ENCODE assay signal across 8 mouse cellular contexts in genomic region chr16:76321527-76322165, GRCm38 (mm10). TPM values are rescaled to one million over a fixed set of nuclear protein-coding genes. Genes with fewer than 3 reads are reported as not detected.
DNase-seq lines count a peak whose midpoint lies in the region; ATAC-seq and TF ChIP-seq lines count a peak whose summit lies in the region.

No protein-coding gene starts in this region.

- peak overlapping the region; percentile 52 for H3K4me2 ChIP-seq in hindbrain, postnatal 0 days (ENCODE audit: low read depth, low read length)
- H3K4me2 ChIP-seq in midbrain, embryonic 12.5 days (replicated peaks): peak overlapping the region; percentile 34

- peak overlapping the region; percentile 2; the same call in 1 of the 2 replicates for H3K27ac ChIP-seq in MEL (ENCODE audit: control insufficient read depth, low read depth, low read length)
- peak overlapping the region; percentile 30; the same call in 1 of the 2 replicates for H3K27ac ChIP-seq in forebrain, embryonic 10.5 days
- H3K27ac ChIP-seq in hindbrain, postnatal 0 days: peak overlapping the region; percentile 74
- peak overlapping the region; percentile 68 for H3K27ac ChIP-seq in midbrain, embryonic 12.5 days (replicated peaks)

- peaks cover 35 to 42% of the 10 kb centered on the region in 2 experiments for H3K4me1 ChIP-seq in MEL (ENCODE audit: control insufficient read depth in 1 of 2, insufficient read depth in 2 of 2, low read length in 2 of 2)
- H3K4me1 ChIP-seq in forebrain, embryonic 10.5 days: peaks cover 70% of the 10 kb centered on the region
- peaks cover 19% of the 10 kb centered on the region for H3K4me1 ChIP-seq in hindbrain, postnatal 0 days (ENCODE audit: insufficient read depth, low read length)
- peaks cover 47% of the 10 kb centered on the region for H3K4me1 ChIP-seq in midbrain, embryonic 12.5 days

- H3K27me3 ChIP-seq in MEL (ENCODE audit: control insufficient read depth in 1 of 2, insufficient read depth in 2 of 2, low read length in 2 of 2): no peaks in the 10 kb centered on the region
- H3K27me3 ChIP-seq in forebrain, embryonic 10.5 days (ENCODE audit: poor library complexity, severe bottlenecking): peaks cover 6% of the 10 kb centered on the region; the same call in 1 of the 2 replicates
- no peaks in the 10 kb centered on the region for H3K27me3 ChIP-seq in hindbrain, postnatal 0 days (ENCODE audit: insufficient read depth, low read length)
- H3K27me3 ChIP-seq in midbrain, embryonic 12.5 days: peaks cover 6% of the 10 kb centered on the region

- no peak for TF ChIP-seq EP300 in MEL (IDR thresholded peaks at IDR 0.05; ENCODE audit: low read depth in 1 of 2, low read length in 2 of 2)

- TF ChIP-seq POLR2A in MEL (IDR thresholded peaks at IDR 0.05; ENCODE audit: control insufficient read depth in 1 of 2, insufficient read depth in 1 of 2, low read depth in 1 of 2, low read length in 2 of 2, poor library complexity in 1 of 2): no peak

- H3K4me3 ChIP-seq in MEL (ENCODE audit: control insufficient read depth in 1 of 2, insufficient read depth in 1 of 2, low read depth in 2 of 2, low read length in 2 of 2): no peak overlapping the region
- peak overlapping the region; percentile 27 for H3K4me3 ChIP-seq in forebrain, embryonic 10.5 days
- H3K4me3 ChIP-seq in hindbrain, postnatal 0 days (ENCODE audit: low read length): peak overlapping the region; percentile 18
- H3K4me3 ChIP-seq in midbrain, embryonic 12.5 days: peak overlapping the region; percentile 9; the same call in 1 of the 2 replicates

- ATAC-seq in hindbrain, postnatal 0 days: peak; percentile 44
- ATAC-seq in midbrain, embryonic 12.5 days (ENCODE audit: low FRiP score, low read depth): peak; percentile 78

- H3K36me3 ChIP-seq in MEL (ENCODE audit: control insufficient read depth in 1 of 2, insufficient read depth in 2 of 2, low read length in 2 of 2): peaks cover 2 to 66% of the 10 kb centered on the region in 2 experiments; a peak in 3 of 4 replicates
- peaks cover 13% of the 10 kb centered on the region for H3K36me3 ChIP-seq in forebrain, embryonic 10.5 days (replicated peaks)
- H3K36me3 ChIP-seq in hindbrain, postnatal 0 days (ENCODE audit: insufficient read depth, low read length): no peaks in the 10 kb centered on the region
- no peaks in the 10 kb centered on the region for H3K36me3 ChIP-seq in midbrain, embryonic 12.5 days

- H3K9ac ChIP-seq in MEL (ENCODE audit: control insufficient read depth, low read depth, low read length, poor library complexity, severe bottlenecking): no peak overlapping the region
- no peak overlapping the region; the same call in 1 of the 2 replicates for H3K9ac ChIP-seq in hindbrain, postnatal 0 days (replicated peaks; ENCODE audit: low read length)
- H3K9ac ChIP-seq in midbrain, embryonic 12.5 days (replicated peaks): no peak overlapping the region

- peaks cover 16% of the 10 kb centered on the region for H3K79me2 ChIP-seq in MEL (ENCODE audit: control insufficient read depth, insufficient read depth, low read length, poor library complexity)

- TF ChIP-seq RAD21 in MEL (IDR thresholded peaks at IDR 0.05; ENCODE audit: low read depth, low read length): no peak

- no peaks in the 10 kb centered on the region for H3K9me3 ChIP-seq in MEL (replicated peaks; ENCODE audit: insufficient read depth, low read length)
- no peaks in the 10 kb centered on the region for H3K9me3 ChIP-seq in forebrain, embryonic 10.5 days
- H3K9me3 ChIP-seq in hindbrain, postnatal 0 days (ENCODE audit: low read length): no peaks in the 10 kb centered on the region
- no peaks in the 10 kb centered on the region for H3K9me3 ChIP-seq in midbrain, embryonic 12.5 days

- 5% methylated on average over 11 of the region's 11 CpGs for WGBS in forebrain, embryonic 10.5 days
- 4% methylated on average over 11 of the region's 11 CpGs for WGBS in hindbrain, postnatal 0 days
- 2% methylated on average over 11 of the region's 11 CpGs for whole genome bisulfite sequencing in midbrain, embryonic 12.5 days

- DNase-seq in 416B (ENCODE audit: low read depth) (peak; percentile 61), MEL (ENCODE audit: low read depth, low spot score) (no peak)
- peak; percentile 42 for DNase-seq in forebrain, embryonic 10.5 days (ENCODE audit: extremely low spot score, low spot score)
- peak; percentile 58 for DNase-seq in hindbrain, postnatal 0 days (ENCODE audit: low spot score)
- no peak for DNase-seq in Muller cell, postnatal 12 days (ENCODE audit: inconsistent ontology term)
- no peak for DNase-seq in thymus, postnatal 0 days (ENCODE audit: low spot score)
- no peak for DNase-seq in gastrocnemius, adult 18-20 months (ENCODE audit: low spot score)

- no peak for TF ChIP-seq CTCF in MEL (IDR thresholded peaks at IDR 0.05 in 2 of 3, conservative IDR thresholded peaks at IDR 0.05 in 1 of 3; ENCODE audit: control insufficient read depth in 1 of 3, insufficient read depth in 1 of 3, low read depth in 2 of 3, low read length in 3 of 3, poor library complexity in 1 of 3, severe bottlenecking in 1 of 3)
- TF ChIP-seq CTCF in hindbrain, postnatal 0 days (IDR thresholded peaks at IDR 0.05; ENCODE audit: low read depth): no peak

TF ChIP-seq in MEL, 35 proteins besides CTCF, POLR2A, EP300 and RAD21:
- TF ChIP-seq ZMIZ1 (IDR thresholded peaks at IDR 0.05; ENCODE audit: low read depth, low read length): no peak
- TF ChIP-seq E2F4 (IDR thresholded peaks at IDR 0.05; ENCODE audit: borderline replicate concordance, low read depth, low read length): no peak
- no peak for TF ChIP-seq TCF12 (IDR thresholded peaks at IDR 0.05; ENCODE audit: low read depth, low read length)
- peak; percentile 56 for TF ChIP-seq ZNF384 (IDR thresholded peaks at IDR 0.05; ENCODE audit: low read depth, low read length)
- TF ChIP-seq GABPA (IDR thresholded peaks at IDR 0.05; ENCODE audit: low read depth, low read length): no peak
- no peak for TF ChIP-seq SMC3 (IDR thresholded peaks at IDR 0.05; ENCODE audit: low read depth, low read length)
- TF ChIP-seq NELFE (IDR thresholded peaks at IDR 0.05; ENCODE audit: low read depth, low read length): no peak
- TF ChIP-seq NRF1 (IDR thresholded peaks at IDR 0.05; ENCODE audit: insufficient read depth, low read depth, low read length, poor library complexity, severe bottlenecking): no peak

RNA-seq across cellular contexts. Expression of gene Nrip1, which starts 52.0 kb away (rescaled TPM):
- total RNA-seq in MEL (2012; rRNA removed): 13.6 and 16.2 TPM in 2 replicates
- 10 to 100 TPM; 21.1 to 42.6 TPM for polyA plus RNA-seq in MEL (2012; ENCODE audit: insufficient read depth in 1 of 2, insufficient read length in 2 of 2, low read depth in 1 of 2, low replicate concordance in 2 of 2, missing spikeins in 1 of 2)
- polyA plus RNA-seq in forebrain, embryonic 10.5 days (2016; fragmentation: Nextera tagmentation; extraction: Ambion mirVana): 38.5 and 45.5 TPM in 2 replicates
- 26.5 and 29.3 TPM in 2 replicates for total RNA-seq in hindbrain, postnatal 0 days (2014; rRNA removed)
- polyA plus RNA-seq in hindbrain, postnatal 0 days (2015; fragmentation: Nextera tagmentation; extraction: Ambion mirVana): 26.8 and 30.0 TPM in 2 replicates
- 28.7 and 30.0 TPM in 2 replicates for polyA plus RNA-seq in midbrain, embryonic 12.5 days (2016; fragmentation: Nextera tagmentation; extraction: Ambion mirVana)
- 62.4 and 78.6 TPM in 2 replicates for polyA plus RNA-seq in thymus, postnatal 0 days (2015; fragmentation: Nextera tagmentation; extraction: Ambion mirVana)
- total RNA-seq in gastrocnemius, adult 18-20 months (2021): 10 to 100 TPM; 32.8 to 45.6 TPM

Comparison
In these comparisons a context has a peak if more than half of its experiments do, and no peak if none do; other contexts are left out.
1. DNase-seq: peak in 416B (single experiment), forebrain, embryonic 10.5 days (single experiment) and hindbrain, postnatal 0 days (single experiment); none in MEL (single experiment), Muller cell, postnatal 12 days (single experiment), thymus, postnatal 0 days (single experiment) and gastrocnemius, adult 18-20 months (single experiment).
2. H3K27ac ChIP-seq: peak in every context shown above with its lines; median percentile 74 in hindbrain, postnatal 0 days; 68 in midbrain, embryonic 12.5 days; 30 in forebrain, embryonic 10.5 days; 2 in MEL.
3. H3K4me3 ChIP-seq: peak in forebrain, embryonic 10.5 days (single experiment), hindbrain, postnatal 0 days (single experiment) and midbrain, embryonic 12.5 days (single experiment); none in MEL (0 of 2).